Mouse (Mus musculus): Measurements from ENCODE around the gene Ryr3. TPM values are rescaled to one million over a fixed set of nuclear protein-coding genes. Genes with fewer than 3 reads are reported as not detected.

Ryr3 gene
- polyA plus RNA-seq, 1 experiment = 5.3 TPM

- Histone ChIP-seq H3K36me3 (ENCODE audit: control insufficient read depth, insufficient read depth) (no peaks in the 10 kb centered on the region), H3K4me2 (ENCODE audit: low read depth) (no peak overlapping the region), H3K79me2 (ENCODE audit: control insufficient read depth, insufficient read depth) (no peaks in the 10 kb centered on the region), H3K4me3 (no peak overlapping the region), H3ac (ENCODE audit: control insufficient read depth, insufficient read length) (no peak overlapping the region), H3K27me3 (ENCODE audit: control insufficient read depth, insufficient read depth, insufficient read length) (no peaks in the 10 kb centered on the region)
- no peak for TF ChIP-seq POLR2A (IDR thresholded peaks at IDR 0.05; ENCODE audit: insufficient read length, low read depth)
- TF ChIP-seq REST (IDR thresholded peaks at IDR 0.05; ENCODE audit: insufficient read depth, insufficient read length) = no peak
- no peak for TF ChIP-seq MAX (IDR thresholded peaks at IDR 0.05; ENCODE audit: low read depth)
- no peak for TF ChIP-seq TCF12 (IDR thresholded peaks at IDR 0.05; ENCODE audit: insufficient read depth, poor library complexity, severe bottlenecking)
- no peak for TF ChIP-seq SRF (IDR thresholded peaks at IDR 0.05; ENCODE audit: control insufficient read depth, insufficient read length, low read depth)
- TF ChIP-seq MYOD1 (IDR thresholded peaks at IDR 0.05; ENCODE audit: control insufficient read depth in 1 of 3, insufficient read length in 2 of 3, low read depth in 2 of 3) = no peak
- no peak for TF ChIP-seq CEBPB (IDR thresholded peaks at IDR 0.05; ENCODE audit: insufficient read depth, poor library complexity, severe bottlenecking)
- no peak for TF ChIP-seq TCF3 (IDR thresholded peaks at IDR 0.05; ENCODE audit: insufficient read length, low read depth)
- TF ChIP-seq USF1 (IDR thresholded peaks at IDR 0.05; ENCODE audit: low read depth) = no peak
- TF ChIP-seq MYOG (IDR thresholded peaks at IDR 0.05; ENCODE audit: control insufficient read depth in 1 of 3, insufficient read depth in 1 of 3, insufficient read length in 2 of 3, low read depth in 2 of 3) = no peak
- TF ChIP-seq POLR2AphosphoS2 (IDR thresholded peaks at IDR 0.05; ENCODE audit: insufficient read length, low read depth) = no peak
- TF ChIP-seq E2F4 (IDR thresholded peaks at IDR 0.05; ENCODE audit: insufficient read depth) = no peak
These were observed 463.6 kb downstream of the Ryr3 start for GRCm38 (mm10) chr2:112753316-112753715.

DNA sequence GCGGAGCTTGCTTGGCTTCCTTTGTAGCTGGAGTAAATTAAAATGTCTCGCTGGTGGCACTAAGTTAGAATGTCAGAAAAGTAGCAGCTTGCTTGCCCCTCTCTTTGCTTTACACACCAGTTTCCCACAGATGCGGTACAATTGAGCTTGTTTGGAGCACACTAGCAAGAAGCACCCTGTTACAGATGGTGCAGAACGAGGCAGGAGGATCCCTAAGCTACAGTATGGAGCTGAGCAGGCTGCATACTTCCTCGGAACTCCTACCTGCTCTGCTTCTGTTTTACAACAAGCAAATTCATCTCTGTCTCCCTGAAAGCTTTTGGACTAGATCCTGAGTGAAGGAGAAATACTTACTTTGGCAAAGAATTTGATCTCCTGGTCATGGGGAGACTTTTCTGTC is 465.5 kb downstream of the Ryr3 start:
- Histone ChIP-seq H3K79me2 (ENCODE audit: control insufficient read depth, insufficient read depth) (no peaks in the 10 kb centered on the region), H3K27me3 (ENCODE audit: control insufficient read depth, insufficient read depth, insufficient read length) (no peaks in the 10 kb centered on the region), H3K36me3 (ENCODE audit: control insufficient read depth, insufficient read depth) (no peaks in the 10 kb centered on the region), H3K4me2 (ENCODE audit: low read depth) (no peak overlapping the region), H3ac (ENCODE audit: control insufficient read depth, insufficient read length) (no peak overlapping the region), H3K4me3 (no peak overlapping the region)
- TF ChIP-seq E2F4 (IDR thresholded peaks at IDR 0.05; ENCODE audit: insufficient read depth) = no peak
- TF ChIP-seq USF1 (IDR thresholded peaks at IDR 0.05; ENCODE audit: low read depth) = no peak
- TF ChIP-seq POLR2A (IDR thresholded peaks at IDR 0.05; ENCODE audit: insufficient read length, low read depth) = no peak
- no peak for TF ChIP-seq TCF12 (IDR thresholded peaks at IDR 0.05; ENCODE audit: insufficient read depth, poor library complexity, severe bottlenecking)
- TF ChIP-seq POLR2AphosphoS2 (IDR thresholded peaks at IDR 0.05; ENCODE audit: insufficient read length, low read depth) = no peak
- no peak for TF ChIP-seq SRF (IDR thresholded peaks at IDR 0.05; ENCODE audit: control insufficient read depth, insufficient read length, low read depth)
- no peak for TF ChIP-seq MYOD1 (IDR thresholded peaks at IDR 0.05; ENCODE audit: control insufficient read depth in 1 of 3, insufficient read length in 2 of 3, low read depth in 2 of 3)
- TF ChIP-seq REST (IDR thresholded peaks at IDR 0.05; ENCODE audit: insufficient read depth, insufficient read length) = no peak
- no peak for TF ChIP-seq MYOG (IDR thresholded peaks at IDR 0.05; ENCODE audit: control insufficient read depth in 1 of 3, insufficient read depth in 1 of 3, insufficient read length in 2 of 3, low read depth in 2 of 3)
- TF ChIP-seq MAX (IDR thresholded peaks at IDR 0.05; ENCODE audit: low read depth) = no peak
- no peak for TF ChIP-seq CEBPB (IDR thresholded peaks at IDR 0.05; ENCODE audit: insufficient read depth, poor library complexity, severe bottlenecking)
- TF ChIP-seq TCF3 (IDR thresholded peaks at IDR 0.05; ENCODE audit: insufficient read length, low read depth) = no peak

DNA sequence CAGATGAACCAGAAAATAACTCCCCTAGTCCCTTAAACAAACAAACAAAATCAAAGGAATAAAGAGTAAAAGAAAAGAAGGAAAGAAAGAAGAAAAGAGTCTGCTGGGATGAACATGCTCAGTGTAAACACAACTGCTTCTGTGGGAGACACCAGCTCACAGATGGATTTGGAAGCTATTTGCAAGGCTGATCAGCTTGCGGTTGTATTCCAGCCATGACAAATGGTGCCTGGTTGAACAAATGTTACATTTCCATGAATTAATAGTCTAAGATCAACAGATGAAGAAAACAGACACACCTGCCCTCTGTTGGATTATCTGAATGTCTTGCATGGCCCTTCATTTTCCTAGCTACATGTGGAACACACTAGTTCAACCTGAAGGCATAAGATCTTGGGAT is 468.4 kb downstream of the Ryr3 start:
- TF ChIP-seq MYOG (IDR thresholded peaks at IDR 0.05; ENCODE audit: control insufficient read depth in 1 of 3, insufficient read depth in 1 of 3, insufficient read length in 2 of 3, low read depth in 2 of 3) (peak in 1 of 3 experiments; percentile 27), USF1 (IDR thresholded peaks at IDR 0.05; ENCODE audit: low read depth) (no peak)
- no peak overlapping the region for H3ac ChIP-seq (ENCODE audit: control insufficient read depth, insufficient read length)
- H3K27me3 ChIP-seq (ENCODE audit: control insufficient read depth, insufficient read depth, insufficient read length) = no peaks in the 10 kb centered on the region
- no peak overlapping the region for H3K4me2 ChIP-seq (ENCODE audit: low read depth)
- no peak overlapping the region for H3K4me3 ChIP-seq
- no peaks in the 10 kb centered on the region for H3K36me3 ChIP-seq (ENCODE audit: control insufficient read depth, insufficient read depth)
- no peaks in the 10 kb centered on the region for H3K79me2 ChIP-seq (ENCODE audit: control insufficient read depth, insufficient read depth)

- Histone ChIP-seq H3K36me3 (ENCODE audit: control insufficient read depth, insufficient read depth) (no peaks in the 10 kb centered on the region), H3K27me3 (ENCODE audit: control insufficient read depth, insufficient read depth, insufficient read length) (no peaks in the 10 kb centered on the region), H3K4me3 (no peak overlapping the region), H3K4me2 (ENCODE audit: low read depth) (no peak overlapping the region), H3ac (ENCODE audit: control insufficient read depth, insufficient read length) (no peak overlapping the region), H3K79me2 (ENCODE audit: control insufficient read depth, insufficient read depth) (no peaks in the 10 kb centered on the region)
- TF ChIP-seq MYOG (IDR thresholded peaks at IDR 0.05; ENCODE audit: control insufficient read depth in 1 of 3, insufficient read depth in 1 of 3, insufficient read length in 2 of 3, low read depth in 2 of 3) (no peak), MAX (IDR thresholded peaks at IDR 0.05; ENCODE audit: low read depth) (no peak), TCF3 (IDR thresholded peaks at IDR 0.05; ENCODE audit: insufficient read length, low read depth) (no peak), TCF12 (IDR thresholded peaks at IDR 0.05; ENCODE audit: insufficient read depth, poor library complexity, severe bottlenecking) (no peak), MYOD1 (IDR thresholded peaks at IDR 0.05; ENCODE audit: control insufficient read depth in 1 of 3, insufficient read length in 2 of 3, low read depth in 2 of 3) (no peak), CEBPB (IDR thresholded peaks at IDR 0.05; ENCODE audit: insufficient read depth, poor library complexity, severe bottlenecking) (no peak), POLR2AphosphoS2 (IDR thresholded peaks at IDR 0.05; ENCODE audit: insufficient read length, low read depth) (no peak), SRF (IDR thresholded peaks at IDR 0.05; ENCODE audit: control insufficient read depth, insufficient read length, low read depth) (no peak), USF1 (IDR thresholded peaks at IDR 0.05; ENCODE audit: low read depth) (no peak), POLR2A (IDR thresholded peaks at IDR 0.05; ENCODE audit: insufficient read length, low read depth) (no peak), REST (IDR thresholded peaks at IDR 0.05; ENCODE audit: insufficient read depth, insufficient read length) (no peak), E2F4 (IDR thresholded peaks at IDR 0.05; ENCODE audit: insufficient read depth) (no peak)
These were observed 484.0 kb downstream of the Ryr3 start for GRCm38 (mm10) chr2:112732942-112733341.

DNA sequence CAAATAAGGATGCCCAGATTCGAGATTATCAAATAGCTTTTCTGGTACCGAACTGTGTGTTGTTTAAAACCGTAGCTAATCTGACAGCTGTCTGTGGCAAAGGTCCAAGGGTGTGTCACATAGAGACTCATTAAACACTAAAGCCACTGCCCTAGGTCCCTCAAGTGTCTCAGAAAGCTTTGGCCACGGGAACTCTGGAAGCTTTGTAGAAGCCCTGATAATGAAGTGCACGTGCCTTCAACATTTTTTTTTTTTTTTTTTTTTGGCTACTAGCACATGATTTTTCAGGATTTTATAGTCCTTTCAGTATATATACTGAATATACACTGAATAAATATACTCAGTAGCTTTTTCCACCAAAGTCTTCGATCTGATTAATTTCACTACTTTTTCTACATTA is 489.1 kb downstream of the Ryr3 start:
- no peaks in the 10 kb centered on the region for H3K79me2 ChIP-seq (ENCODE audit: control insufficient read depth, insufficient read depth)
- TF ChIP-seq CEBPB (IDR thresholded peaks at IDR 0.05; ENCODE audit: insufficient read depth, poor library complexity, severe bottlenecking) (no peak), TCF3 (IDR thresholded peaks at IDR 0.05; ENCODE audit: insufficient read length, low read depth) (no peak)

More for the DNA sequence above, 489.1 kb downstream of the Ryr3 start:
- Histone ChIP-seq H3K4me2 (ENCODE audit: low read depth) (no peak overlapping the region), H3K27me3 (ENCODE audit: control insufficient read depth, insufficient read depth, insufficient read length) (no peaks in the 10 kb centered on the region), H3ac (ENCODE audit: control insufficient read depth, insufficient read length) (no peak overlapping the region), H3K4me3 (no peak overlapping the region), H3K36me3 (ENCODE audit: control insufficient read depth, insufficient read depth) (no peaks in the 10 kb centered on the region)

Measured in myocyte (in vitro differentiated cells).